Mouse (Mus musculus): Measurements from ENCODE around the gene Srpr. TPM values are rescaled to one million over a fixed set of nuclear protein-coding genes. Genes with fewer than 3 reads are reported as not detected.

Srpr gene
- total and polyA plus RNA-seq, 3 experiments: 42.9 to 113 (median 63.5) TPM

GRCm38 (mm10) chr9:35249476-35249875 lies 49.5 kb downstream of the Srpr start:
- Histone ChIP-seq H3K9me3 (replicated peaks; ENCODE audit: insufficient read depth, low read length) (no peaks in the 10 kb centered on the region), H3K36me3 (ENCODE audit: control insufficient read depth in 1 of 2, insufficient read depth in 2 of 2, low read length in 2 of 2) (peaks cover 0 to 6% of the 10 kb centered on the region in 2 experiments; a peak in 3 of 4 replicates)

GRCm38 (mm10) chr9:35257365-35257764 lies 57.4 kb downstream of the Srpr start:
- Histone ChIP-seq H3K4me1 (ENCODE audit: control insufficient read depth in 1 of 2, insufficient read depth in 2 of 2, low read length in 2 of 2) (peaks cover 24 to 29% of the 10 kb centered on the region in 2 experiments), H3K9ac (ENCODE audit: control insufficient read depth, low read depth, low read length, poor library complexity, severe bottlenecking) (no peak overlapping the region), H3K36me3 (ENCODE audit: control insufficient read depth in 1 of 2, insufficient read depth in 2 of 2, low read length in 2 of 2) (peaks cover 0 to 42% of the 10 kb centered on the region in 2 experiments; a peak in 2 of 4 replicates), H3K4me3 (ENCODE audit: control insufficient read depth in 1 of 2, insufficient read depth in 1 of 2, low read depth in 2 of 2, low read length in 2 of 2) (no peak overlapping the region), H3K79me2 (ENCODE audit: control insufficient read depth, insufficient read depth, low read length, poor library complexity) (peaks cover 7% of the 10 kb centered on the region), H3K9me3 (replicated peaks; ENCODE audit: insufficient read depth, low read length) (no peaks in the 10 kb centered on the region), H3K27me3 (ENCODE audit: control insufficient read depth in 1 of 2, insufficient read depth in 2 of 2, low read length in 2 of 2) (no peaks in the 10 kb centered on the region), H3K27ac (ENCODE audit: control insufficient read depth, low read depth, low read length) (peak overlapping the region; percentile 30; the same call in 1 of the 2 replicates)
- DNase-seq (ENCODE audit: low read depth, low spot score): peak; percentile 45
- TF ChIP-seq SIN3A (IDR thresholded peaks at IDR 0.05; ENCODE audit: low read length) (peak; percentile 55; the same call in 1 of the 2 replicates), RCOR1 (IDR thresholded peaks at IDR 0.05; ENCODE audit: low read depth, low read length) (no peak), RAD21 (IDR thresholded peaks at IDR 0.05; ENCODE audit: low read depth, low read length) (no peak), ELF1 (IDR thresholded peaks at IDR 0.05; ENCODE audit: low read depth, low read length) (no peak), KAT2A (conservative IDR thresholded peaks at IDR 0.05; ENCODE audit: low read depth, low read length) (no peak), NRF1 (IDR thresholded peaks at IDR 0.05; ENCODE audit: insufficient read depth, low read depth, low read length, poor library complexity, severe bottlenecking) (peak; percentile 58; the same call in 1 of the 2 replicates), MXI1 (IDR thresholded peaks at IDR 0.05; ENCODE audit: low read depth, low read length) (peak; percentile 80), GABPA (IDR thresholded peaks at IDR 0.05; ENCODE audit: low read depth, low read length) (no peak), GATA1 (IDR thresholded peaks at IDR 0.05; ENCODE audit: low read depth, low read length) (peak; percentile 58), CTCF (IDR thresholded peaks at IDR 0.05 in 2 of 3, conservative IDR thresholded peaks at IDR 0.05 in 1 of 3; ENCODE audit: control insufficient read depth in 1 of 3, insufficient read depth in 1 of 3, low read depth in 2 of 3, low read length in 3 of 3, poor library complexity in 1 of 3, severe bottlenecking in 1 of 3) (no peak), POLR2A (IDR thresholded peaks at IDR 0.05; ENCODE audit: control insufficient read depth in 1 of 2, insufficient read depth in 1 of 2, low read depth in 1 of 2, low read length in 2 of 2, poor library complexity in 1 of 2) (no peak), HCFC1 (IDR thresholded peaks at IDR 0.05; ENCODE audit: low read depth, low read length) (no peak), ETS1 (IDR thresholded peaks at IDR 0.05; ENCODE audit: low read depth, low read length) (peak; percentile 24; the same call in 1 of the 2 replicates)

More at GRCm38 (mm10) chr9:35249476-35249875, 49.5 kb downstream of the Srpr start:
- Histone ChIP-seq H3K27ac (ENCODE audit: control insufficient read depth, low read depth, low read length) (no peak overlapping the region), H3K4me3 (ENCODE audit: control insufficient read depth in 1 of 2, insufficient read depth in 1 of 2, low read depth in 2 of 2, low read length in 2 of 2) (no peak overlapping the region), H3K27me3 (ENCODE audit: control insufficient read depth in 1 of 2, insufficient read depth in 2 of 2, low read length in 2 of 2) (no peaks in the 10 kb centered on the region), H3K9ac (ENCODE audit: control insufficient read depth, low read depth, low read length, poor library complexity, severe bottlenecking) (no peak overlapping the region), H3K4me1 (ENCODE audit: control insufficient read depth in 1 of 2, insufficient read depth in 2 of 2, low read length in 2 of 2) (peaks cover 1 to 5% of the 10 kb centered on the region in 2 experiments; a peak in 3 of 4 replicates), H3K79me2 (ENCODE audit: control insufficient read depth, insufficient read depth, low read length, poor library complexity) (peaks cover 3% of the 10 kb centered on the region; the same call in 1 of the 2 replicates)
- no peak for DNase-seq (ENCODE audit: low read depth, low spot score)
- TF ChIP-seq CTCF (IDR thresholded peaks at IDR 0.05 in 2 of 3, conservative IDR thresholded peaks at IDR 0.05 in 1 of 3; ENCODE audit: control insufficient read depth in 1 of 3, insufficient read depth in 1 of 3, low read depth in 2 of 3, low read length in 3 of 3, poor library complexity in 1 of 3, severe bottlenecking in 1 of 3) (no peak), UBTF (IDR thresholded peaks at IDR 0.05; ENCODE audit: borderline replicate concordance, insufficient read depth, low read depth, low read length) (no peak), ZKSCAN1 (IDR thresholded peaks at IDR 0.05; ENCODE audit: low read depth, low read length) (no peak), USF1 (IDR thresholded peaks at IDR 0.05; ENCODE audit: low read depth, low read length) (no peak), ETS1 (IDR thresholded peaks at IDR 0.05; ENCODE audit: low read depth, low read length) (no peak), NELFE (IDR thresholded peaks at IDR 0.05; ENCODE audit: low read depth, low read length) (no peak), ELF1 (IDR thresholded peaks at IDR 0.05; ENCODE audit: low read depth, low read length) (no peak), SMC3 (IDR thresholded peaks at IDR 0.05; ENCODE audit: low read depth, low read length) (no peak), ZNF384 (IDR thresholded peaks at IDR 0.05; ENCODE audit: low read depth, low read length) (no peak), EP300 (IDR thresholded peaks at IDR 0.05; ENCODE audit: low read depth in 1 of 2, low read length in 2 of 2) (no peak), MXI1 (IDR thresholded peaks at IDR 0.05; ENCODE audit: low read depth, low read length) (no peak), USF2 (IDR thresholded peaks at IDR 0.05; ENCODE audit: borderline replicate concordance in 1 of 2, insufficient read depth in 1 of 2, low read depth in 1 of 2, low read length in 2 of 2) (no peak), RAD21 (IDR thresholded peaks at IDR 0.05; ENCODE audit: low read depth, low read length) (no peak), MAZ (IDR thresholded peaks at IDR 0.05; ENCODE audit: low read depth, low read length) (no peak), GATA1 (IDR thresholded peaks at IDR 0.05; ENCODE audit: low read depth, low read length) (no peak), CHD2 (IDR thresholded peaks at IDR 0.05; ENCODE audit: low read length) (no peak), HCFC1 (IDR thresholded peaks at IDR 0.05; ENCODE audit: low read depth, low read length) (no peak)

Measured in MEL (cell line).